Mouse (Mus musculus) embryonic fibroblast, embryonic 13.5 days (primary cell): Measurements from ENCODE around the gene Tesk1.

Experiments used
- CTCF ChIP-seq: IDR thresholded peaks from 2 replicates; pipeline ENCODE4 v1.5.1; 2011; ENCODE audit warnings: mild to moderate bottlenecking, control low read depth, low read length, moderate library complexity, borderline replicate concordance; ENCODE audit not compliant: insufficient read depth
- POLR2A ChIP-seq: IDR thresholded peaks from 2 replicates; pipeline ENCODE4 v1.6.1; 2011; ENCODE audit warnings: low read depth, mild to moderate bottlenecking, control low read depth, low read length, moderate library complexity

DNA sequence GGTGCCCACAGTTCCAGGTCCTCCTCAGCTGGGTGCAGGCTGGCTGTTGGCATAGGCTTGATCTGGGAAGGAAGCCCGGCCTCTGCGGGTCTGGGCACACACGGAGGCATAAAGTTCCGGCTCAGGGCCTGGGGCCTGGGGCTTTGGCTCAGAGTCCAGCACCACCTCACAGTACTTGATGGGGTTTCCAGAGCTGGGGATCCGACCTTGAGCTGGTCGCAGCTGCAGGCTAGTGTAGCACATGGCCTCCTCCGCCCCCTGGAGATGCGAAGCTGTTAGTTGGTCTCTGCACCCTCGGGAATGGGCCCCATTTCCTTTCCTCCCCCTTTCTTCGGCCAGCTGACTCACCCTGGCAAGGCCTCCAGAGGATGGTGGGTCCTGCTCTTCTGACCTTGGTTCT, 40.9 kb downstream of the Tesk1 start:
- no peak for TF ChIP-seq CTCF
- no peak for TF ChIP-seq POLR2A
